Mouse (Mus musculus) heart, postnatal 25 days (tissue): ENCODE data around the gene Mipol1. TPM values are rescaled to one million over a fixed set of nuclear protein-coding genes. Genes with fewer than 3 reads are reported as not detected.

Experiments
- DNase-seq: peaks from one replicate; pipeline ENCODE4 v3.0.0; 2022; ENCODE audit warnings: low spot score
- intact Hi-C: fragments of 180-260 bp; cut with DNase I; formaldehyde crosslinking; loops from one replicate; pipeline ENCODE4 v1.15.1; 2025
- total RNA-seq, 2 experiments: library from RNA; stranded (reverse); gene quantifications; 2 replicates each; pipeline ENCODE4 v1.2.3; 2021

Mipol1 gene
- total RNA-seq, 2 experiments from 2014 or later = 4.0 to 4.4 TPM

DNA sequence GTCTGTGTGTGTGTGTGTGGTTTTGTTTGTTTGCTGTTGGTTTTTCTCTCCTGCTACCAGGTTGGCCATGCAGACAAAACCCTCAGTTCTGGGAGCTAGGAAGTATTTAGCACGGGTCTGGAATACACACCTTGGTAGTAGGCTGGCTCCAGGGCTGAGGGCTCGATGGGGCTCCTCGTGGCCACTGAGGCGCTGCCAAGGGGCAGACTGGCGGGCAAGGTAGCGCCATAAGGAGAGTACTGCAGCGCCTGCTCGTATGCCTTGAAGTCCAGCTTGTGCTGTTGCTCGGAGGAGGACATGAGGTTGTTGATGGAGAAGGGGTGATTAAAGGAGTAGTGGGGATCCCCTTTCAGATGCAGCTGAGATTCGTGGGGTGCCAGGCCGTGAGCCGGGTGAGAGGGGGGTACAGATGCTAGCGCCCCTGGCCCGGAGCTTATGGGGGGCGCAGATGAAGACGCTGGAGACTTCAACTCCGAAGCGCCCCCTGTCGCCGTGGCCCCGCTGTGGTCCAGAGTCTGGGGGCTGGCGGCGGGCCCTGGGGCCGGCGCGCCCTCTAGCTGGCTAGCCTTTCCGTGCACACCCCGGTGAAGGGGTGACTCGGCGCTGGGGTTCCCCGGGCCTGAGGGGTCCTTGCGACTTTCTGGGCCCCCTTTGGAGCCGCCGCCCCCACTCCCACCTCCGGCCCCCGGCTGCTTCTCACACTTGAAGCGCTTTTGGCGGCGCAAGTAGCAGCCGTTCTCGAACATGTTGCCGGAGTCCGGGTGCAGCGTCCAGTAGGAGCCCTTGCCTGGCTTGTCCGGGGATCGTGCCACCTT is 311.9 kb downstream of the Mipol1 start:
- intact Hi-C loops = loop anchor here (10.0 kb wide), 2 partner anchors 257 to 1017 kb away; no protein-coding TSS in a partner anchor
- DNase-seq = no peak

DNA sequence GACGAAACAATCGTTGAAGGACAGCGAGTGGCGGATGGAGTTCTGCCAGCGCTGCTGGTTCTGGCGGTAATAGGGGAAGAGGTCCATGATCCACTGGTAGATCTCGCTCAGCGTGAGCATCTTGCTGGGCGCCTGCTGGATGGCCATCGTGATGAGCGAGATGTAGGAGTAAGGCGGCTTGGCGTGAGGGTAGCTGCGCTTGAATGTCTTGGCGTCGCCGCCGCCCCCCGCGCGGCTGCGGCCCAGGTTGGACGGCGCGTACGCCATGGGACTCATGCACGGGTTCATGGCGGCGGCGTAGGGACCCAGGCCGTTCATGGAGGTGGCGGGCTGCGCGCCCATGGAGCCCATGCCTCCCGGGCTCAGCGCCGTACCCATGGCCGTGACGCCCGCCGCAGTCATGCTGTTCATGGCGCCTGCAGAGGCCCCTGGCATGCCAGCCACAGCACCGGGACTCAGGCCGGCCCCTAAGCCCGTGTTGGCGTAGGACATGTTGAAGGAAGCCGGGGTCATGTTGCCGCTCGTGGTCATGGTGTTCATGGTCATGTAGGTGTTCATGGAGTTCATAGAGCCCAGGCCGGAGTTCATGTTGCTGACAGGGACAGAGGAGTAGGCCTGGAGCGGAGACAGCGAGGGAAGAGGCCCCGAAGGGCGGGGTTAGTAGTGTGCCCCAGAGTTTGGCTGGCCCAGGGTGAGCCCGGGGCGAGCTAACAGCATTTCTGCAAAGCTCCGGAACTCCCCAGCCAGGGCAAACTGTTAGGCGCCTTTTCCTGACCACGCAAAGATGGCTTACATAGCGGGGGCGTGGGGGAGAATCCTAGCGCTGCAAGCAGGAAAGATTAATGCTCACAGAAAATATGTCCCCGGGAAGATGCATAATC is 312.8 kb downstream of the Mipol1 start:
- intact Hi-C loops = loop anchor here (10.0 kb wide), 2 partner anchors 258 to 1018 kb away; no protein-coding TSS in a partner anchor
- no peak for DNase-seq

DNA sequence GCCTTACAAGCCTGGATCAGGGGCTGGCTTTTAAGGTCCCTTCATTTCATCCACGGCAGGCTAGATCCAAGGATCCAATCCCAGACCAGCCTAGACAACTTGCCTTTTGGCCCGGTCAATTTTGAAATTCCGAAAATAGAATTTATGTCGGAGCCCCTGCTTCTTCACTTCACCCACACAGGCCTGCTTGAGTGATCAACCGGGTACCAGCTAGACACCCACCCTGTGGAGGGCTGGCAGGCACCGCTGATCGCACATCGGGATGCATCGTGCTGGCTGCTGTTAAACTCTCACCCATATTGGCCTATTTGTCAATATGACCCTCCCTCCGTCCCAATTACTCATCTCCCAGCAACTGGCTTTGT is 313.4 kb downstream of the Mipol1 start:
- DNase-seq = no peak
- intact Hi-C loops = loop anchor here (10.0 kb wide), 2 partner anchors 259 to 1019 kb away; no protein-coding TSS in a partner anchor

DNA sequence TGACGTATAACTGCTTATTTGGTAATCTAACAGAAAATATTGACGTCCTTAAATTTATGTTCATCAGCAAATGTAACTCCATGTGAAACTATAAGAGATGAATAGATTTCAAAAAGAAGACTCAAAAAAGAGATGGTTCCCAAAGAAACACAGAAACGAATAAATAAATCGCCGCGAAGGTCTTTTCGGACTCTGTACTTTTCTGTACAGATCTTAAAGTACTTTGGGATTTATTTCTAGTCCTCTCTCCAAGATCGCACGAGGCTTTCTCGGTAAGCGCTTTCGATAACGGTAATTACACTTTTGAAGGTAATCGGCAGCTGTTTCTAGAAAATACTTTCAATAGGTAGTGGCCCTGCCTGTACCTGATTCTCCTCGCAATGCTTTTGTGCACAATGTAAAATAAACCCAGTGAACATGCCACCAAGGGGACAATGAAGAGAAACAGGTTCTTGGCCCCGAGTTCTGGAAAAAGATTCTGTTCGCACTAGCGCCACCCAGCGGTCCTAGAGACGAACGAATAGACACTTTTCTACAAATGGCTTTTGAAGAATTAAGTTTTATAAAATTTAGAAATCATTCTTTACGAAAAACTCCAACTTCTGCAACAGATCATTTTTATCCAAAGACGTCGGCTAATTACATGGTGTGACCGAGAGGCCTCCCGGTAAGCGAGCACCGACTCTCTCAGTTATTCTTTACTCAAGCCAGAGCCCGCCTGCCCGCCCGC is 314.6 kb downstream of the Mipol1 start:
- no peak for DNase-seq
- intact Hi-C loops = loop anchor here (5.0 to 10.0 kb wide), 3 partner anchors 260 to 1020 kb away; partner anchors contain the start of gene Pax9

DNA sequence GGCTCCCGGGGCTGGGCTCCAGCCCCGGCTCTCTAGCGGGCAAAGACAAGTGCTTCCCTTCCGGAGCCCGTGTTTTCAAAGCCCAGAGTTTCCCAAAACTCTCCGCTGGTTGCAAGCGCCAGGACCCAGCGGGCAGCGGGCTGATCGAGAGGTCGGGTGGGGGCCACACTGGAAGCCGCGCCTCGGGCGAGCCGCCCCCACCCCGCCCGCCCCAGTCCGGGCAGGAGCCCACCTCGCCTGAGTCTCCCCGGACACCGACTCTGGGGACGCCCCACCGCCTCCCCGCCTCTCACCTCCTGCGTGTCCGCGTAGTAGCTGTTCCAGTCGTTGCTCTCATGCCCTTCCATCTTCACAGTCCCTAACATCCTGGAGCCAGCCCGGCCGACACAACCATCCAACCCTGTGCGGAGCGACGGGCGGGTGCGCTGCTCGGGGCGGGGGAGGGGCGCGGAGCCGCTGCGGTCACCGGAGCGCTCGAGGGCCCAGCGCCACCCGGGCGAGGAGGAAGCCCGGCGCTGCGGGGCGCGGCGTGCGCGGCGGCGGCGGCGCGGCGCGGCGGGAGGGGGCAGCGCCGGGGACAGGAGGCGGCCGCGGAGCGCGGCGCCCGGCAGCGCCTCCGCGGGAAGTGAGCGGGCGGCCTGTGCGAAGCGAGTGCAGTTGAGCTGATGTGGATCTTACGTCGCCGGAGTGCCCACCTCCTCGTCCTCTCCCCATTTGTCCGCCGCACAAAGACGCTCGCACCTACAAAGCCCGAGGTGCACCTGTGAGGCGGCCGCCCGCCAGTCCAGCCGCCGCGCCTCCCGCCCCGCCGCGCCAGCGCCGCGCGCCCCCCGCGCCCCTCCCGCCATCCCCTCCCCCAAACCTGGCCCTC is 315.4 kb downstream of the Mipol1 start:
- intact Hi-C loops = loop anchor here (5.0 to 10.0 kb wide), 3 partner anchors 261 to 1021 kb away; partner anchors contain the start of gene Pax9
- no peak for DNase-seq

Other genes with a start within 250 kb of the Mipol1 start
- under 1 TPM; 0.08 to 0.42 TPM for gene Slc25a21, start 33.0 kb upstream of the Mipol1 start, total RNA-seq
- gene Prps1l3, start within 50 bp of the Mipol1 start, total RNA-seq = 10 to 100 TPM; 16.0 to 18.1 TPM